7 mouse cellular contexts compared by ENCODE assay signal in genomic region chr4:148101801-148102527, GRCm38 (mm10). TPM values are rescaled to one million over a fixed set of nuclear protein-coding genes. Genes with fewer than 3 reads are reported as not detected.
DNase-seq lines count a peak whose midpoint lies in the region; ATAC-seq and TF ChIP-seq lines count a peak whose summit lies in the region.

No protein-coding gene starts in this region.

- 17% methylated on average over 29 of the region's 29 CpGs for WGBS in hindbrain, postnatal 0 days

- H3K4me2 ChIP-seq in hindbrain, postnatal 0 days (ENCODE audit: low read depth, low read length), result peak overlapping the region; percentile 50

- DNase-seq in adrenal gland, postnatal 10 days, result peak; percentile 73
- peak; percentile 65 to 73 for DNase-seq in cerebellum, postnatal 36 days
- peak; percentile 64 for DNase-seq in gastrocnemius, adult 2 months
- DNase-seq in hindbrain, postnatal 0 days (ENCODE audit: low spot score), result peak; percentile 86
- DNase-seq in left cerebral cortex, postnatal 14 days (ENCODE audit: low spot score in 2 of 2), result peak; percentile 77 to 78
- DNase-seq in right cerebral cortex, postnatal 10 days (ENCODE audit: low spot score in 2 of 2), result peak; percentile 78 to 85

- intact Hi-C loops in gastrocnemius, adult 2 months (cut with DNase I), result no loop called here
- intact Hi-C loops in left cerebral cortex, postnatal 14 days (cut with DNase I), result loop anchor here (10.0 kb wide), 1 partner anchor 323 kb away; no protein-coding TSS in a partner anchor

- H3K9ac ChIP-seq in hindbrain, postnatal 0 days (replicated peaks; ENCODE audit: low read length), result 0 out of 2 replicates have a peak overlapping the region, but pooled peaks have one; percentile 15

- peak overlapping the region; percentile 58 for H3K4me3 ChIP-seq in gastrocnemius, adult 2 months
- peak overlapping the region; percentile 20 for H3K4me3 ChIP-seq in hindbrain, postnatal 0 days (ENCODE audit: low read length)

- no peaks in the 10 kb centered on the region for H3K9me3 ChIP-seq in hindbrain, postnatal 0 days (ENCODE audit: low read length)

- no peaks in the 10 kb centered on the region for H3K4me1 ChIP-seq in hindbrain, postnatal 0 days (ENCODE audit: insufficient read depth, low read length)

- H3K27me3 ChIP-seq in hindbrain, postnatal 0 days (ENCODE audit: insufficient read depth, low read length), result no peaks in the 10 kb centered on the region

- ATAC-seq in hindbrain, postnatal 0 days, result peak; percentile 92
- ATAC-seq in megakaryocyte, adult 5-6 weeks (ENCODE audit: poor library complexity, severe bottlenecking), result peak; percentile 83

- peak overlapping the region; percentile 48 for H3K27ac ChIP-seq in gastrocnemius, adult 2 months
- H3K27ac ChIP-seq in hindbrain, postnatal 0 days, result peak overlapping the region; percentile 74

- TF ChIP-seq CTCF in gastrocnemius, adult 2 months (IDR thresholded peaks at IDR 0.05), result peak; percentile 67
- peak; percentile 80 for TF ChIP-seq CTCF in hindbrain, postnatal 0 days (IDR thresholded peaks at IDR 0.05; ENCODE audit: low read depth)

- no peaks in the 10 kb centered on the region for H3K36me3 ChIP-seq in hindbrain, postnatal 0 days (ENCODE audit: insufficient read depth, low read length)

RNA-seq across cellular contexts. Expression of gene Agtrap, which starts 14.1 kb away (rescaled TPM):
- total RNA-seq in adrenal gland, postnatal 10 days (2021), result 10 to 100 TPM; 45.4 to 45.5 TPM
- 10 to 100 TPM in 1 of 2 experiments, 1 to 10 TPM in 1; 9.8 to 12.6 TPM for total RNA-seq in gastrocnemius, adult 2 months (2021)
- 6.2 and 7.6 TPM in 2 replicates for total RNA-seq in hindbrain, postnatal 0 days (2014; rRNA removed)
- polyA plus RNA-seq in hindbrain, postnatal 0 days (2015; fragmentation: Nextera tagmentation; extraction: Ambion mirVana), result 9.9 and 10.4 TPM in 2 replicates
- 1 to 10 TPM; 5.8 to 8.1 TPM for total RNA-seq in left cerebral cortex, postnatal 14 days (2021)
- total RNA-seq in megakaryocyte, adult 5-6 weeks (2015), result 13.8 and 19.0 TPM in 2 replicates
- 31.9 and 36.0 TPM in 2 replicates for total RNA-seq in megakaryocyte, adult 5-6 weeks (2017)

RNA-seq across cellular contexts. Expression of gene Mad2l2, which starts 28.2 kb away (rescaled TPM):
- total RNA-seq in adrenal gland, postnatal 10 days (2021), result 10 to 100 TPM; 22.3 to 23.9 TPM
- total RNA-seq in gastrocnemius, adult 2 months (2021), result 10 to 100 TPM; 10.3 to 18.0 TPM
- total RNA-seq in hindbrain, postnatal 0 days (2014; rRNA removed), result 39.9 and 56.5 TPM in 2 replicates
- polyA plus RNA-seq in hindbrain, postnatal 0 days (2015; fragmentation: Nextera tagmentation; extraction: Ambion mirVana), result 99.7 and 102 TPM in 2 replicates
- total RNA-seq in left cerebral cortex, postnatal 14 days (2021), result 10 to 100 TPM; 10.1 to 16.2 TPM
- 21.9 and 25.3 TPM in 2 replicates for total RNA-seq in megakaryocyte, adult 5-6 weeks (2015)
- total RNA-seq in megakaryocyte, adult 5-6 weeks (2017), result 3.6 and 5.9 TPM in 2 replicates

RNA-seq across cellular contexts. Expression of gene Draxin, which starts 28.5 kb away (rescaled TPM):
- total RNA-seq in adrenal gland, postnatal 10 days (2021), result under 1 TPM; 0.18 to 0.27 TPM
- total RNA-seq in gastrocnemius, adult 2 months (2021), result under 1 TPM in 1 of 2 experiments, not detected in 1; 0.03 TPM
- 42.3 and 44.9 TPM in 2 replicates for total RNA-seq in hindbrain, postnatal 0 days (2014; rRNA removed)
- polyA plus RNA-seq in hindbrain, postnatal 0 days (2015; fragmentation: Nextera tagmentation; extraction: Ambion mirVana), result 7.2 TPM in 2 replicates
- total RNA-seq in left cerebral cortex, postnatal 14 days (2021), result 1 to 10 TPM in 1 of 2 experiments, under 1 TPM in 1; 0.46 to 1.2 TPM
- total RNA-seq in megakaryocyte, adult 5-6 weeks (2015), result not detected in 2 replicates
- total RNA-seq in megakaryocyte, adult 5-6 weeks (2017), result 0.04 TPM in 1 of 2 replicates, not detected in the other

RNA-seq across cellular contexts. Expression of gene Fbxo6, which starts 50.0 kb away (rescaled TPM):
- 10 to 100 TPM; 30.4 to 31.3 TPM for total RNA-seq in adrenal gland, postnatal 10 days (2021)
- total RNA-seq in gastrocnemius, adult 2 months (2021), result 10 to 100 TPM; 36.8 to 46.4 TPM
- total RNA-seq in hindbrain, postnatal 0 days (2014; rRNA removed), result 23.7 and 36.3 TPM in 2 replicates
- polyA plus RNA-seq in hindbrain, postnatal 0 days (2015; fragmentation: Nextera tagmentation; extraction: Ambion mirVana), result 23.8 and 24.0 TPM in 2 replicates
- total RNA-seq in left cerebral cortex, postnatal 14 days (2021), result 10 to 100 TPM; 25.7 to 29.4 TPM
- 29.3 and 30.8 TPM in 2 replicates for total RNA-seq in megakaryocyte, adult 5-6 weeks (2015)
- total RNA-seq in megakaryocyte, adult 5-6 weeks (2017), result 13.5 and 16.8 TPM in 2 replicates

RNA-seq across cellular contexts. Expression of gene Fbxo44, which starts 58.3 kb away (rescaled TPM):
- total RNA-seq in adrenal gland, postnatal 10 days (2021), result 1 to 10 TPM; 7.1 to 7.2 TPM
- total RNA-seq in gastrocnemius, adult 2 months (2021), result 1 to 10 TPM; 7.5 to 9.7 TPM
- total RNA-seq in hindbrain, postnatal 0 days (2014; rRNA removed), result 199 and 200 TPM in 2 replicates
- polyA plus RNA-seq in hindbrain, postnatal 0 days (2015; fragmentation: Nextera tagmentation; extraction: Ambion mirVana), result 118 and 122 TPM in 2 replicates
- total RNA-seq in left cerebral cortex, postnatal 14 days (2021), result 100 to 1,000 TPM; 101 to 105 TPM
- total RNA-seq in megakaryocyte, adult 5-6 weeks (2015), result 0.93 TPM in 1 of 2 replicates, not detected in the other
- 0.61 and 0.77 TPM in 2 replicates for total RNA-seq in megakaryocyte, adult 5-6 weeks (2017)

Comparison
In these comparisons a context has a peak if more than half of its experiments do, and no peak if none do; other contexts are left out.
1. Peak in every context shown above with its lines: DNase-seq, ATAC-seq, H3K4me3 ChIP-seq and H3K27ac ChIP-seq.
2. RNA of gene Draxin, which starts 28.5 kb away (total RNA-seq): 42.3 to 44.9 TPM in hindbrain, postnatal 0 days; 0.46 to 1.2 TPM in left cerebral cortex, postnatal 14 days, 0.18 to 0.27 TPM in adrenal gland, postnatal 10 days, 0.03 TPM in gastrocnemius, adult 2 months and 0.04 TPM in megakaryocyte, adult 5-6 weeks; every median in the first group is over 10 times any median in the second.